Mouse (Mus musculus) heart, embryonic 15.5 days (tissue): ENCODE measurements at regions not wholly inside any gene's neighbourhood (a gene's known extent, or its start where the extent isn't known, plus 50 kb on each side); places are given as distances from the start of the nearest gene placed in this dataset.

Experiments
- ATAC-seq: fragments of 200-750 bp; cut with Nextera tagmentation; replicated peaks from 2 replicates; pipeline ENCODE4 v1.8.0; 2017; ENCODE audit warnings: low read depth, moderate TSS enrichment; ENCODE audit not compliant: insufficient number of reproducible peaks, insufficient read depth, low FRiP score
- H3K27ac ChIP-seq: fragments of 300-500 bp; sonication (generic); 2 replicates; pipeline ENCODE4 v1.5.1; 2015; ENCODE audit warnings: mild to moderate bottlenecking, inconsistent platforms
- H3K27me3 ChIP-seq: fragments of 300-500 bp; sonication (generic); 2 replicates; pipeline ENCODE4 v1.6.1; 2015; ENCODE audit warnings: inconsistent platforms
- H3K36me3 ChIP-seq: fragments of 300-500 bp; sonication (generic); 2 replicates; pipeline ENCODE4 v1.6.1; 2015; ENCODE audit warnings: mild to moderate bottlenecking, inconsistent platforms
- H3K4me1 ChIP-seq: fragments of 300-500 bp; sonication (generic); replicated peaks from 2 replicates; pipeline ENCODE4 v1.6.1; 2015; ENCODE audit warnings: inconsistent platforms
- H3K4me2 ChIP-seq: fragments of 300-500 bp; sonication (generic); 2 replicates; pipeline ENCODE4 v1.6.1; 2015; ENCODE audit warnings: inconsistent platforms, mild to moderate bottlenecking, moderate library complexity
- H3K4me3 ChIP-seq: fragments of 300-500 bp; sonication (generic); 2 replicates; pipeline ENCODE4 v1.5.1; 2015; ENCODE audit warnings: mild to moderate bottlenecking, inconsistent platforms
- H3K9ac ChIP-seq: fragments of 300-500 bp; sonication (generic); 2 replicates; pipeline ENCODE4 v1.6.1; 2015; ENCODE audit warnings: mild to moderate bottlenecking, inconsistent platforms
- H3K9me3 ChIP-seq: fragments of 300-500 bp; sonication (generic); replicated peaks from 2 replicates; pipeline ENCODE4 v1.6.1; 2016; ENCODE audit warnings: inconsistent platforms
- WGBS: fragments of 180-500 bp; shearing (Covaris S2); methylation state at CpG from one replicate; pipeline ENCODE4 v1.1.7; 2015; ENCODE audit warnings: mixed read lengths; 5-methylcytosine and 5-hydroxymethylcytosine counted together

DNA sequence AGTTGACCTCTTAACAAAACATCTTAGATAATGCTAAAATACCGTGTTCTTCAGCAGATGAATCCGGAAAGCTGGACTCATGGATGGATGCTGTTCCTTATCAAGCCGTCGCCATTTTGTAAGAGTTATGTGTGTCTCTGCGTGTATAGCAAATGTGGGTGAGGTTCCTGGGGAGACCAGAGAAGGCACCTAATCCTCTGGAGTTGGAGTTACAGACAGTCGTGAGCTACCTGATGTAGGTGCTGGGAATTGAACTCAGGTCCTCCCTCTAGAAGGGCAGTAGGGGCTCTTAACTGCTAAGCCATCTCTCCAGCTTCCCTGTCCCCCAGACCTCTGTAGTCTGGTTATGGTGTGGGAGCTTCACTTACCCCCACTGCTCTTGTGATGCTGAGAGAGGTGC lies 84.4 kb upstream of the Psmd7 start:
- Histone ChIP-seq H3K27me3 (no peaks in the 10 kb centered on the region), H3K27ac (no peak overlapping the region), H3K4me1 (no peaks in the 10 kb centered on the region), H3K9ac (no peak overlapping the region), H3K36me3 (no peaks in the 10 kb centered on the region), H3K4me2 (no peak overlapping the region), H3K4me3 (no peak overlapping the region), H3K9me3 (no peaks in the 10 kb centered on the region)
- no peak for ATAC-seq
- 80% methylated on average over 6 of the region's 6 CpGs for WGBS

DNA sequence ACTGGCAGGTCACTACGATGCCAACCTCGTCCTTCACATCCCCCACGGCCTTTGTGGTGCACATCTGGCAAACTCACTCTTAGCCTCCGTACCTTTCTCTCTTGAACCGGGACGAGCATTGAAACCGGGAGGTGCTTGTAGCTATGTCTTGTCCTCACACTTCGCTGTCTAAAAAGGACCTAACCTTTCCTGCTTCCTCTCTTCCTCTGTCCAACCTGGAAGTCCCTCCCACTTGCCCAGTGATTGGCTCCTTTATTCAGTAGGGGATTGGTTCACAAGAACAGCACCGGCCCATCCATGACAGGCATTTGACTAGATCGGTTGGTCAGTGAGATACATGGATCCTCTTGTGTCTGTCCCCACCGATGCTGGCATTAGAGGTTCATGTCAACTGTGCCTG lies 93.8 kb upstream of the Psmd7 start:
- H3K9me3 ChIP-seq = no peaks in the 10 kb centered on the region
- H3K36me3 ChIP-seq = no peaks in the 10 kb centered on the region
- no peak overlapping the region for H3K27ac ChIP-seq
- 86% methylated on average over 11 of the region's 11 CpGs for WGBS
- H3K4me3 ChIP-seq = no peak overlapping the region
- no peak overlapping the region for H3K9ac ChIP-seq
- no peak for ATAC-seq
- no peaks in the 10 kb centered on the region for H3K4me1 ChIP-seq
- H3K27me3 ChIP-seq = no peaks in the 10 kb centered on the region
- no peak overlapping the region for H3K4me2 ChIP-seq

DNA sequence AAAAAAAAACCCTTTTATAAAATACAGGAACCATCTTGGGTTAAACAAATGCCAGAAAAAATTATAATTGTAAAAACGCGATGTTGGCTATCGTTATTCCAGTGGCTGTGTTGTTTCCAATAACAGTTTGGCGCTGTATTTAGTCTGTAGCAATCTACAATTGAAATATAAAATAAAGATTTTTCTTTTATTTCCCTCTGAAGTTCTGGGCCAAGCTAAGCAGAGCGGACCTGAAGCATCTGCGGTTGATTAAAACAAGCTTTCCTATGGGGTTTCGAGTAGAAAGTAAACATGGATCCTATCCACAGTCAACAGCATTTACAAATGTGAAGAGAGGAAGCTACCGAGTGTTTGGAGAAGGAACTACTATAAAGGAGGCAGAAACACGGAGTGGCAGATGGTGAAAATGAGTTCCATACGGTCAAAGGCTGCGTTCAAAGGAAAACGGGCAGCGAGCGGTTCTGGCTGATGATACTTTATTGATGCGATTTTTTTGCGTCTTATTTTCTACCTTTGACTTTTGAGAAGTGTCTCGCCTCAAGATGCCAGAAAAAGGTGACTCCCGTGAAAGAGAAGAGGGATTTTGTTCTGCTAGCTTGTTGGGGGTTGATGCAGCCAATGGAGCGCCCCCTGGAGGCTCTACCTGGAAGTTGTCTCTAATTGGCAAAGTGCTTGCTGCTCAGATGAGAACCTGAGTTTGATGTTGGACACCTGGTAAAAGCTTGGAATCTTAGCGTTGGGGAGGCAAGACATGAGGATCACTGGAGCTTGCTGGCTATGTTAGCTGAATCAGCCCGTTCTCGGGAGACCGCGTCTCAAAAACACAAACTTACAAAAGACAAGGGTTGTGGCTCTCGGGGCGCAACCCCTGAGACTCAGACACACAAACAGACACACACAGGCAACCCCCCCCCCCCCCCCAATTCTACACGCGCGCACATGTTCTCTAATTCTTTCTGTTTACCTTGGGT lies 96.7 kb upstream of the Psmd7 start:
- Histone ChIP-seq H3K9me3 (no peaks in the 10 kb centered on the region), H3K27ac (no peak overlapping the region), H3K4me1 (no peaks in the 10 kb centered on the region), H3K4me3 (no peak overlapping the region), H3K9ac (no peak overlapping the region), H3K4me2 (no peak overlapping the region), H3K27me3 (no peaks in the 10 kb centered on the region), H3K36me3 (no peaks in the 10 kb centered on the region)
- WGBS = 57% methylated on average over 29 of the region's 29 CpGs
- ATAC-seq = no peak

DNA sequence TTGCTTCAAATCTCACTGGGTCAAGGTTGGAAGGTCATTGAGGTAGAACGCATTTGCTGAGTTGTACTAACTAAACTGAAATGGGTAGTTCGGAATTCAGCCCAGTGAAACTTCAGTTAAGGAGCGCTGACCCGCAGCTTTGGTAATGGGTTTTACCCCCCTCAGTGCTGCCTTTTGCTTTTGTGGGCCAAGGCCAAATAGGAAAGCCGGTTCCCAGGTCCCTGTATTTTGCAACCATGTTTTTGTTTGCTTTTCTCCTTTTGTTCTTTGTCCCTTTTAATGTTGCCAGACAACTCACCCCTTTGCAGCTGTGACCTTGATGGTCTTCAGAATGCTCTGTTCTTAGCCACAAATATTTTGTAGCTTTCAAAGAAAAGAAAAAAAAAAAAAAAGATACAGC lies 98.7 kb upstream of the Psmd7 start:
- Histone ChIP-seq H3K4me3 (no peak overlapping the region), H3K27ac (no peak overlapping the region), H3K9ac (no peak overlapping the region), H3K4me2 (no peak overlapping the region), H3K9me3 (no peaks in the 10 kb centered on the region), H3K36me3 (no peaks in the 10 kb centered on the region), H3K27me3 (no peaks in the 10 kb centered on the region), H3K4me1 (no peaks in the 10 kb centered on the region)
- WGBS = 64% methylated on average over 5 of the region's 5 CpGs
- no peak for ATAC-seq

DNA sequence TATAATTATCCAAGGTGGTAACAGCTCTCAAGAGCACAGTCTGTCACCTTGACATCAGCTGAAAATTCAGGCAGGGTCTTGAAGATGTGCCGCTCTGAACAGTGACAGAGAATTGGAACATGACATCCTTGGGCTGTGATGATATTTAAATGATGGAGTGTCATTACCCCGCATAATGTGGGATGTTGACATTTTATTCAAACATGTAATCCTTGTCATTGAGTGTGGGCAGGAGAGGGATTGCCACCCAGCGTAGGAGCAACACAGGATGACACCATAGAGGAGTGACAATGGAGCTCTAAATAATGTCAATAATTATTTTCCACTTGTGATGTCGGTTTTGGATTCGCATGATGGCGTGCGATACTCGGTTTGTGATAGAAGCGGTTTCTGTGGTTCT lies 99.3 kb upstream of the Psmd7 start:
- Histone ChIP-seq H3K27me3 (no peaks in the 10 kb centered on the region), H3K4me3 (no peak overlapping the region), H3K9me3 (no peaks in the 10 kb centered on the region), H3K27ac (no peak overlapping the region), H3K4me1 (no peaks in the 10 kb centered on the region), H3K36me3 (no peaks in the 10 kb centered on the region), H3K9ac (no peak overlapping the region), H3K4me2 (no peak overlapping the region)
- ATAC-seq = no peak
- WGBS = 91% methylated on average over 9 of the region's 9 CpGs

DNA sequence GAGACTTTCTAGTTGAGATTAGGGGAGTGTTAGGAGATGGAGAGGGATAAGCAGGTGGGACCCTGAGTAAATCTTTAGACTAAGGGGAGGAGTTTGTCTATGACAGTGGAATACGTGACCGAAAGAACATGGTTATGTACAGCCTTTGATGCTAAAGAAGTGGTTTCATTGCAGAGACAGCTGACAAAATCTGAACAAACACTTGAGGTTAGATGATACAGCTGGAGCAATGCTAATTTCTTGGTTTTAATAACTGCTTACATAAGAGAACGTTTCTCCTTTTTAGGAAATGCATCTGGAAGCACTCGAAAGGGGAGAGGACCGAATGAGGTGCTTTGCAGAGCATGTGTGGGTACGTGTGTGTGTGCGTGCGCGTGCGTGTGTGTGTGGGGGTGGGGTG lies 100.8 kb upstream of the Psmd7 start:
- ATAC-seq = no peak
- Histone ChIP-seq H3K4me3 (no peak overlapping the region), H3K4me2 (no peak overlapping the region), H3K27ac (no peak overlapping the region), H3K9me3 (no peaks in the 10 kb centered on the region), H3K4me1 (no peaks in the 10 kb centered on the region), H3K27me3 (no peaks in the 10 kb centered on the region), H3K36me3 (no peaks in the 10 kb centered on the region), H3K9ac (no peak overlapping the region)
- 86% methylated on average over 10 of the region's 10 CpGs for WGBS

DNA sequence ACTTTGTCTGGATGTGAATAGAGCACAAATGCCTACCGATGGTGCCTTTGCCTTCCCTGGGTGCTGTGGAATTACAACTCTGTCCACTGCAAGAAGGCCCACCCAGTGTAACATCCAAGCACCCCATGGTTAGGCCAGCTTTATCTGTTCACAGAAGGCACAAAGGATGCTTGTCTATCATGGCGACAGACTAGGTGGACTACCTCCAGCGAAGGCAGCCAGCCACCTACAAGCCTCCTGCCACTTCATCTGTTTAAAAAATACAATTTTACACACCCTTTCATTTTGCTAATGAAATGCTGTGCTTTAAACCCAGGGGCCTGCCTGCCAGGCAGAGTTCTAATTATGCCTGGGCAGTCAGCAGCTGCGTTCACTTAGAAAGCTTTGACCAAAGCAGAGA lies 103.0 kb upstream of the Psmd7 start:
- no peaks in the 10 kb centered on the region for H3K4me1 ChIP-seq
- H3K9me3 ChIP-seq = no peaks in the 10 kb centered on the region
- H3K4me2 ChIP-seq = no peak overlapping the region
- ATAC-seq = no peak
- no peak overlapping the region for H3K9ac ChIP-seq
- no peak overlapping the region for H3K4me3 ChIP-seq
- 85% methylated on average over 4 of the region's 4 CpGs for WGBS
- no peaks in the 10 kb centered on the region for H3K27me3 ChIP-seq
- H3K36me3 ChIP-seq = no peaks in the 10 kb centered on the region
- H3K27ac ChIP-seq = no peak overlapping the region

DNA sequence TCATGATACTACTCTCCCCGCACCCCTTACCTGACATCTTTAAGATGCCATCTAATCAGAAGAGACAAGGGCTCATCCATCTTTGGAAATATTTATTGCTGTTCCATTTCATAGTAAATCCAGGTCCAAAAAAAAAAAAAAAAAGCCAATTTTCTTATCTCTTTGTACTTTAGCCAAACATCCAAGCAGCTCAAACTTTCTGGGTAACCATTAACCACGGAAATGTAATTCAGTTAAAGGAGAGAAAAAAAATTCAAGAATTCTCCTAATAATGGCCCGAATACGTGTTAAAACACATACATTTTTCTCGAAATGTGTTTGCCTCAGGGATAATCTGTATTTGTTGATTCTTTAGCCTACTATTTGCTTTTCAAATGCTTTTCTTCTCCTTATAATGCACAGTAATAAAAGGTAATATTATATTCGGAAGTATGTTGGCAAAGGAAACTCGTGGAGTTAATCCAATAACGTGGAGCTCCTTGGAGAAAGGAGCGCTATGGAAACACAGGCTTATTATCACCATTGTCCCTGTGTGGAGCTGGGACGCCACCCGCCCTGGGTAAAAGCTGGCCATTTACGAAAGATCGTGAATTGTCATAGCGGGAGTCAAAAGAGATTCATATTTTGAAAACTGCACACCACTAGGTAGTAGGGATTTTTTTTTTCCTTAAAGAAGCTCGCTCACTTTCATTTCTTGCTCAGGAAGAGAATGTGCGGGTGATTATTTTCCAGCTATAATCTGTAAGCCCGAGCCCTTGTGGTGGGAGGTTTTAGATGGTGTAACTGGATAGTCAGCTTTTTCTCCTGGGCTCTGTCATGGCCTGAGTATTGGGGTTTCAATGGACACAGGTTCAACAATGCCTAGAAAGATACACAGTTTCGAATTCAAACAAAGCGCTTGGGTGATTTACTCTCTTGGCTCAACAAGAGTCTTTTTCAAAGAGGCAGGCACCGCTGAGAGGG lies 108.4 kb upstream of the Psmd7 start:
- no peak overlapping the region for H3K9ac ChIP-seq
- WGBS = 79% methylated on average over 20 of the region's 20 CpGs
- H3K4me2 ChIP-seq = no peak overlapping the region
- no peaks in the 10 kb centered on the region for H3K27me3 ChIP-seq
- ATAC-seq = no peak
- no peak overlapping the region for H3K27ac ChIP-seq
- no peaks in the 10 kb centered on the region for H3K9me3 ChIP-seq
- no peaks in the 10 kb centered on the region for H3K36me3 ChIP-seq
- no peak overlapping the region for H3K4me3 ChIP-seq
- no peaks in the 10 kb centered on the region for H3K4me1 ChIP-seq

DNA sequence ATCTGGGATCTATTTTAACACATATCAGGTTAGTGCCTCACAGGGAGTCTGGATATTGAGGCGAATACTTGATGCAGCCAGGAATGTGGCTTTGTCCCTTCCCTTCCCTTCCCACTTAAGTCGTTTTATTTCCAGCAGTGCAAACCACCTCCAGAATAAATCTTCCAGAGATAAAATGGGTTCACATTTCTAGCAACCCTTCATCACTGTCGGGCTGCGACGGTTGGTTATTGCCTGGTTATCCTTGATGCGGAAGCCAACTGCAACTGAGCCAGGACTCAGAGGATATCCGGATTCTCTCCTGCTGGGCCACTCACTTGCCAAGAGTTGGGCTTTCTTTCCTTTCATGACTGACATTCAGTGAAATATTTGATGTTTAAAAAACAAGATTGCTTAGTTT lies 111.0 kb upstream of the Psmd7 start:
- no peaks in the 10 kb centered on the region for H3K27me3 ChIP-seq
- no peak overlapping the region for H3K9ac ChIP-seq
- no peaks in the 10 kb centered on the region for H3K4me1 ChIP-seq
- no peaks in the 10 kb centered on the region for H3K36me3 ChIP-seq
- H3K4me2 ChIP-seq = no peak overlapping the region
- H3K4me3 ChIP-seq = no peak overlapping the region
- no peak overlapping the region for H3K27ac ChIP-seq
- no peak for ATAC-seq
- no peaks in the 10 kb centered on the region for H3K9me3 ChIP-seq
- WGBS = 21% methylated on average over 7 of the region's 7 CpGs

DNA sequence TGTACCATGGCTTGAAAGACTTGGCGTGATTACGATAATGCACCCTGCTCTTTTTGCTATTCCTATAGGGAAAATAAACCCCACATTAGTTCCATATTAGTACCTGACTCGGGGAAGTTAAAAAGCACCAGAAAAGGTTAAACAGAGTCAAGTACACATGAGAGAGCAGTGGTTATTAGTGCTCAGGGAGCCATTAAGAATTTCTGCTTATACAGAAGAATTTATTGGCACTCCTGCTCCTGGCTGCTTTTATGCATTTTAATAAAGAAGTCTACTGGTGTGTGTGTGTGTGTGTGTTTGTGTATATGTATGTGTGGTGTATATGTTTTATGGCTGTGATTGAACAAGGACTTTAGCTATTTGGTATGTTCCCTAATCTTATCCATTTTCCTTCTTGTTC lies 111.5 kb upstream of the Psmd7 start:
- ATAC-seq = no peak
- no peak overlapping the region for H3K9ac ChIP-seq
- H3K4me1 ChIP-seq = no peaks in the 10 kb centered on the region
- H3K27me3 ChIP-seq = no peaks in the 10 kb centered on the region
- no peak overlapping the region for H3K4me3 ChIP-seq
- no peaks in the 10 kb centered on the region for H3K36me3 ChIP-seq
- H3K9me3 ChIP-seq = no peaks in the 10 kb centered on the region
- WGBS = 69% methylated on average over 3 of the region's 3 CpGs
- no peak overlapping the region for H3K4me2 ChIP-seq
- H3K27ac ChIP-seq = no peak overlapping the region

DNA sequence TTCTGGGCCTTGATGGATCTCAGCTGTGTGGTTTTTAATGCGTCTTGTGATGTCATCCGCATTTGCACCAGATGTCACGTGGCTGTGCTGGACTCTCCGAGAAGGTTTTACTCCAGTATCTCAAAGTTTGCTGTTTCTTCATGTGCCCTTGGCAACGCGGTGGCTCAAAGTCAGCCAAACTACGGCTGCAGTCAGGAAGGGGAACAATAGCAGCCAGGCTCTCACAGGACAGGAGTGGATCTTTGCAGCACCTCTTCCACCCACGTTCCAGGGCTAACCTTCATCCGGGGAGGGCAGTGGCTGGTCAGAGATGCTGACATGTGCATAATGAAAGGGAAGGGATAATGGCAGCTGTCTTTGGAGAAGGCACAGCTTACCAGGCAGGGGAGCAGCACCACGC lies 127.6 kb upstream of the Psmd7 start:
- no peaks in the 10 kb centered on the region for H3K27me3 ChIP-seq
- H3K9me3 ChIP-seq = no peaks in the 10 kb centered on the region
- ATAC-seq = no peak
- WGBS = 75% methylated on average over 10 of the region's 10 CpGs
- no peak overlapping the region for H3K9ac ChIP-seq
- H3K4me1 ChIP-seq = no peaks in the 10 kb centered on the region
- no peaks in the 10 kb centered on the region for H3K36me3 ChIP-seq
- H3K4me3 ChIP-seq = no peak overlapping the region
- no peak overlapping the region for H3K4me2 ChIP-seq
- no peak overlapping the region for H3K27ac ChIP-seq
